Mouse (Mus musculus) lung, embryonic 16.5 days (tissue): Measurements from ENCODE around the gene Asic2. TPM values are rescaled to one million over a fixed set of nuclear protein-coding genes. Genes with fewer than 3 reads are reported as not detected.

Source experiments
- ATAC-seq: fragments of 200-750 bp; cut with Nextera tagmentation; 2 replicates; pipeline ENCODE4 v1.8.0; 2017; ENCODE audit warnings: low read depth, mild to moderate bottlenecking, moderate library complexity
- H3K27ac ChIP-seq: fragments of 300-500 bp; sonication (generic); 2 replicates; pipeline ENCODE4 v1.5.1; 2014; ENCODE audit warnings: mild to moderate bottlenecking, control low read depth, low read length
- H3K27me3 ChIP-seq: fragments of 300-500 bp; sonication (generic); 2 replicates; pipeline ENCODE4 v1.6.1; 2014; ENCODE audit warnings: low read depth, low read length, mixed read lengths; ENCODE audit not compliant: control insufficient read depth, insufficient read depth
- H3K36me3 ChIP-seq: fragments of 300-500 bp; sonication (generic); 2 replicates; pipeline ENCODE4 v1.6.1; 2014; ENCODE audit warnings: low read length; ENCODE audit not compliant: control insufficient read depth, insufficient read depth
- H3K4me1 ChIP-seq: fragments of 300-500 bp; sonication (generic); replicated peaks from 2 replicates; pipeline ENCODE4 v1.6.1; 2014; ENCODE audit warnings: low read length, mixed read lengths; ENCODE audit not compliant: control insufficient read depth, insufficient read depth
- H3K4me2 ChIP-seq: fragments of 300-500 bp; sonication (generic); 2 replicates; pipeline ENCODE4 v1.6.1; 2014; ENCODE audit warnings: low read depth, low read length, control low read depth
- H3K4me3 ChIP-seq: fragments of 300-500 bp; sonication (generic); 2 replicates; pipeline ENCODE4 v1.5.1; 2014; ENCODE audit warnings: mild to moderate bottlenecking, low read length, control low read depth
- H3K9ac ChIP-seq: fragments of 300-500 bp; sonication (generic); 2 replicates; pipeline ENCODE4 v1.6.1; 2014; ENCODE audit warnings: low read length, control low read depth
- H3K9me3 ChIP-seq: fragments of 300-500 bp; sonication (generic); 2 replicates; pipeline ENCODE4 v1.6.1; 2016; ENCODE audit warnings: low read length; ENCODE audit not compliant: control insufficient read depth
- WGBS: fragments of 180-500 bp; shearing (Covaris S2); extraction: QIAGEN DNeasy Blood & Tissue Kit; methylation state at CpG from one replicate; pipeline ENCODE4 v1.1.7; 2014; 5-methylcytosine and 5-hydroxymethylcytosine counted together
- polyA plus RNA-seq: library from polyadenylated mRNA; unstranded; fragments of >200 nt; fragmentation: Nextera tagmentation; extraction: Ambion mirVana; gene quantifications from 2 replicates; pipeline ENCODE4 v1.2.1, GENCODE M21; 2015

The Asic2 gene
- polyA plus RNA-seq, 1 experiment from 2014 or later, result 0.31 TPM

DNA sequence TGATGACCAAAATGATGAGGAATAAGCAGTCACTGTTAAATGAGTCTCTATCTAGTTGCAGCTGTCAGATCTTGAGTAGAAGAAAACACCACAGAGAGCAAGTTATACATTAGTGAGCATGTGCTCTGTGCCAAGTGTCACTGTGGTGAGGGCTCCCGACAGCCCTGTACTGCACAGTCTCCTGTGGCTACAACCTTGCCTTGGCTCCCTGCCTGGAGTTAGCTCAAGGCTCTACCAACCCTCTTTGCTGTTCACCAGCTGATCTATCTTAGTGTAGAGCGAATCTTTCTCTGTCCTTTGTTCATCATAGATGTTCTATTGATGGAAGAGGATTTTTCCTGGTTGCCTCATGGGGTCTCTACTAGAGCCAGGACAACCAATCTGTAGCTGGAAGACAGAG, 494.1 kb downstream of the Asic2 start:
- no peaks in the 10 kb centered on the region for H3K36me3 ChIP-seq
- H3K9me3 ChIP-seq, result no peaks in the 10 kb centered on the region
- H3K4me2 ChIP-seq, result no peak overlapping the region
- no peak overlapping the region for H3K4me3 ChIP-seq
- no peak overlapping the region for H3K9ac ChIP-seq
- no peaks in the 10 kb centered on the region for H3K27me3 ChIP-seq
- ATAC-seq, result no peak
- no peaks in the 10 kb centered on the region for H3K4me1 ChIP-seq
- 72% methylated on average over 2 of the region's 2 CpGs for WGBS
- H3K27ac ChIP-seq, result no peak overlapping the region

- no peak for ATAC-seq
- Histone ChIP-seq H3K9me3 (no peaks in the 10 kb centered on the region), H3K36me3 (no peaks in the 10 kb centered on the region), H3K27me3 (no peaks in the 10 kb centered on the region), H3K4me3 (no peak overlapping the region), H3K4me2 (no peak overlapping the region), H3K9ac (no peak overlapping the region), H3K4me1 (no peaks in the 10 kb centered on the region), H3K27ac (no peak overlapping the region)
- WGBS, result 10% methylated on average over 5 of the region's 5 CpGs
These were observed 506.1 kb downstream of the Asic2 start for GRCm38 (mm10) chr11:81462199-81462598.

- H3K4me3 ChIP-seq, result no peak overlapping the region
- no peak for ATAC-seq
- 31% methylated on average over 4 of the region's 4 CpGs for WGBS
- H3K27me3 ChIP-seq, result no peaks in the 10 kb centered on the region
- no peaks in the 10 kb centered on the region for H3K36me3 ChIP-seq
- no peak overlapping the region for H3K4me2 ChIP-seq
- H3K27ac ChIP-seq, result no peak overlapping the region
- H3K9ac ChIP-seq, result no peak overlapping the region
- H3K9me3 ChIP-seq, result no peaks in the 10 kb centered on the region
- H3K4me1 ChIP-seq, result no peaks in the 10 kb centered on the region
These were observed 506.5 kb downstream of the Asic2 start for GRCm38 (mm10) chr11:81461748-81462147.

GRCm38 (mm10) chr11:81454921-81455320, 513.3 kb downstream of the Asic2 start:
- ATAC-seq, result no peak
- no peak overlapping the region for H3K4me3 ChIP-seq
- H3K9me3 ChIP-seq, result no peaks in the 10 kb centered on the region
- H3K4me1 ChIP-seq, result 0 out of 2 replicates have a peak, but pooled peaks cover 1% of the 10 kb centered on the region
- WGBS, result 76% methylated on average over 4 of the region's 4 CpGs
- no peaks in the 10 kb centered on the region for H3K27me3 ChIP-seq
- no peaks in the 10 kb centered on the region for H3K36me3 ChIP-seq
- H3K4me2 ChIP-seq, result no peak overlapping the region
- H3K9ac ChIP-seq, result no peak overlapping the region
- H3K27ac ChIP-seq, result no peak overlapping the region

DNA sequence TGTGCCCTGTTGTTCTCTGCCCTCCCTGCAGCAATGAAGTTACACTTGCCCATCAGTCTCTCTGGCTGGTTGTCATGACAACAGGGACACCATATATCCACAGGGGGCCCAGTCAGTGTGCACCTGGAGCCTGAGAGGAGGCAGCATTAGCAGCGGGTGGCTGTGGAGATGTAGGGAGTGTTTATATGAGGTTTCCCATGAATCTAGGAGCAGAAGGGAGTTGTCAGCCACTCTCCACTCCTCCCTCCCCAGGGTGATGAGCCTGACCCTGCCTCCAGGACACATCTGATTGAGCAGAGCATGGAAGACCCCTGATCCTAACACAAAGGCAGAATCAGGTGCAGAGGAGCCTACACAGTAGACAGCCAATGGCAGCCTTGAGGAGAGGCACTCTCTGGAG, 514.1 kb downstream of the Asic2 start:
- ATAC-seq, result no peak
- 40% methylated on average over 1 of the region's 1 CpGs for WGBS
- no peak overlapping the region for H3K4me3 ChIP-seq
- no peaks in the 10 kb centered on the region for H3K36me3 ChIP-seq
- H3K27me3 ChIP-seq, result no peaks in the 10 kb centered on the region
- no peak overlapping the region for H3K9ac ChIP-seq
- no peak overlapping the region for H3K27ac ChIP-seq
- H3K4me1 ChIP-seq, result 0 out of 2 replicates have a peak, but pooled peaks cover 4% of the 10 kb centered on the region
- no peaks in the 10 kb centered on the region for H3K9me3 ChIP-seq
- H3K4me2 ChIP-seq, result no peak overlapping the region

DNA sequence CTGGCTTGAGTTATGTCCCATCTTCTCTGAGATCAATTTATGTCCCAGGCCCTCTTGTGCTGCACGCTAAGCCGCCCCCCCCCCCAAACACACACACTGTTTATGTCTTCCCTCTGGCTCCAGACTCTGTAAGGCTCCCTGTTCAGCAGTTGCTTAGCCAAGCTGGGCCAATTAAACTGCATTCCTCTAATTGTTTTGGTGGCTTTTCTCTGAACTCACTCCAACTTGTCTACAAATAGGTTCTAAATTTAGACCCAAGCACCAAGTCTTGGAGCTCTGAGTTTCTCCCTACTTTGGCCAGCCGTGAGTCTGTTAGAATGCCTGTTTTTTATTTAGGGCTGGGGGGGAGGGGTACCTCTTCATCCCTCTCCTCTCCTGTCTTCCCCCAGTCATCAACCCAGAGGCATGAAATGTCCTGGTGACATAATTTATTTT, 519.0 kb downstream of the Asic2 start:
- peak overlapping the region; percentile 79 for H3K27ac ChIP-seq
- 29% methylated on average over 3 of the region's 3 CpGs for WGBS
- H3K9me3 ChIP-seq, result no peaks in the 10 kb centered on the region
- no peak overlapping the region for H3K4me2 ChIP-seq
- peaks cover 8% of the 10 kb centered on the region; the same call in 1 of the 2 replicates for H3K4me1 ChIP-seq
- no peak overlapping the region for H3K4me3 ChIP-seq
- H3K27me3 ChIP-seq, result no peaks in the 10 kb centered on the region
- no peak overlapping the region for H3K9ac ChIP-seq
- H3K36me3 ChIP-seq, result no peaks in the 10 kb centered on the region
- ATAC-seq, result peak; percentile 96

DNA sequence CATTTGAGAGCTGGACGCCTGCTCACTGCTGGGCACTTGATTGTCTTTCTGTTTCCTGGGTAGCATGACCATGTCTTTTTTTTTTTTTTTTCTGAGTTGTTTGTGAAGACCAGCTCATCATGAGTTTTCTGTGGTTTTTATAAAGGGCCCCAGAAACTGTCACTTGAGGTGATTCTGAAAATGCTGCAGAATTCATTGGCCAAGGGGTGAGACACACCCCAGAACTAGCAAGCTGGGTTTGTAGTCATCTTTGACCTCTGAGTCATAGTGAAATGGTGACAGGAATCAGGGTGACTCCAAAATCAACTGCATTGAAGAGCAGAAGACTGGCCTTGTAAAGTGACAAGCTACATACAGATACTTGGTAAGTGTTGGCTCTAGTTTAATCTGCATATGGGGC, 521.9 kb downstream of the Asic2 start:
- Histone ChIP-seq H3K9me3 (no peaks in the 10 kb centered on the region), H3K36me3 (no peaks in the 10 kb centered on the region), H3K4me2 (no peak overlapping the region), H3K4me3 (no peak overlapping the region), H3K27ac (no peak overlapping the region), H3K27me3 (no peaks in the 10 kb centered on the region), H3K9ac (no peak overlapping the region), H3K4me1 (peaks cover 8% of the 10 kb centered on the region; the same call in 1 of the 2 replicates)
- WGBS, result 62% methylated on average over 1 of the region's 1 CpGs
- no peak for ATAC-seq

GRCm38 (mm10) chr11:81426857-81427256, 541.4 kb downstream of the Asic2 start:
- Histone ChIP-seq H3K4me1 (no peaks in the 10 kb centered on the region), H3K4me2 (no peak overlapping the region), H3K9ac (no peak overlapping the region), H3K4me3 (no peak overlapping the region), H3K9me3 (no peaks in the 10 kb centered on the region), H3K27me3 (no peaks in the 10 kb centered on the region), H3K27ac (no peak overlapping the region), H3K36me3 (no peaks in the 10 kb centered on the region)
- ATAC-seq, result no peak
- WGBS, result 48% methylated on average over 14 of the region's 14 CpGs

GRCm38 (mm10) chr11:81419112-81419511, 549.1 kb downstream of the Asic2 start:
- Histone ChIP-seq H3K4me2 (no peak overlapping the region), H3K36me3 (no peaks in the 10 kb centered on the region), H3K4me3 (no peak overlapping the region), H3K9me3 (no peaks in the 10 kb centered on the region), H3K4me1 (no peaks in the 10 kb centered on the region), H3K27me3 (no peaks in the 10 kb centered on the region), H3K9ac (no peak overlapping the region), H3K27ac (no peak overlapping the region)
- 81% methylated on average over 3 of the region's 3 CpGs for WGBS
- no peak for ATAC-seq

GRCm38 (mm10) chr11:81418027-81418426, 550.2 kb downstream of the Asic2 start:
- Histone ChIP-seq H3K36me3 (no peaks in the 10 kb centered on the region), H3K9me3 (no peaks in the 10 kb centered on the region), H3K27me3 (no peaks in the 10 kb centered on the region), H3K4me1 (no peaks in the 10 kb centered on the region), H3K4me3 (no peak overlapping the region), H3K27ac (no peak overlapping the region), H3K4me2 (no peak overlapping the region), H3K9ac (no peak overlapping the region)
- WGBS, result 89% methylated on average over 4 of the region's 4 CpGs
- ATAC-seq, result no peak
